20 mouse cellular contexts compared by ENCODE assay signal in the genomic region with DNA sequence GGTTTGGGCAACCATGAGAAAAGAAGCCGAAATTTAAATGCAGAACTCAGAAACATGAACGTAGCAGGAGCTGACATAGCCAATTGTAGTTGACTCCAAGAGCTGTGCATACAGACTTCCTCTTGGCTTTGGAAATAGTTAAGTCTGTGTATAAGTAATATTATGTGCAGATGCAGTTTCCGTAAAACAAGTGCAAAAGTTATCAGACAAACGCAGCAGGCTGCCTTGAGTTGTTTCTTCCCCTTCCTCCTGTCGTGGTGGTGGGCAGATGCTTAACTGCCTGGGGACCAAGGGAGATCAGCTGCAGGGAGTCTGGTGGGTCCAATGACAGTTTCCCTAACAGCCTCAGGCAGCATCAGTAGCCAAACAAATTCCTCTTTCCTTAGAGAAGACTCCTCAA.
DNase-seq lines count a peak whose midpoint lies in the region; ATAC-seq and TF ChIP-seq lines count a peak whose summit lies in the region.
"Had no signal": no experiment of that assay in that cellular context is flagged by ENCODE, and none has a peak within 500 bp of the region (broad histone marks: within the 10 kb centered on the region; RNA-seq: fewer than 3 reads in every experiment).

No protein-coding gene starts in this region.

- no peak overlapping the region for H3K4me3 ChIP-seq in MEL (ENCODE audit: control insufficient read depth in 1 of 2, insufficient read depth in 1 of 2, low read depth in 2 of 2, low read length in 2 of 2)
- no peak overlapping the region for H3K4me3 ChIP-seq in liver, embryonic 12.5 days
- no peak overlapping the region for H3K4me3 ChIP-seq in hindbrain, embryonic 16.5 days (ENCODE audit: low read length)
- H3K4me3 ChIP-seq: forebrain, embryonic 13.5 days; heart, embryonic 12.5 days; hindbrain, embryonic 12.5 days; midbrain, embryonic 12.5 days had no signal

- no peaks in the 10 kb centered on the region for H3K36me3 ChIP-seq in MEL (ENCODE audit: control insufficient read depth in 1 of 2, insufficient read depth in 2 of 2, low read length in 2 of 2)
- no peaks in the 10 kb centered on the region for H3K36me3 ChIP-seq in liver, embryonic 12.5 days
- H3K36me3 ChIP-seq in hindbrain, embryonic 16.5 days (ENCODE audit: control insufficient read depth, insufficient read depth, low read length): no peaks in the 10 kb centered on the region
- H3K36me3 ChIP-seq: heart, embryonic 12.5 days; hindbrain, embryonic 12.5 days; midbrain, embryonic 12.5 days had no signal

- no peak for TF ChIP-seq CTCF in MEL (IDR thresholded peaks at IDR 0.05 in 2 of 3, conservative IDR thresholded peaks at IDR 0.05 in 1 of 3; ENCODE audit: control insufficient read depth in 1 of 3, insufficient read depth in 1 of 3, low read depth in 2 of 3, low read length in 3 of 3, poor library complexity in 1 of 3, severe bottlenecking in 1 of 3)

- no peak for ATAC-seq in liver, embryonic 12.5 days
- ATAC-seq in megakaryocyte progenitor cell, adult 5-6 weeks (replicated peaks; ENCODE audit: poor library complexity): peak; percentile 87
- no peak for ATAC-seq in hindbrain, embryonic 16.5 days
- ATAC-seq: forebrain, embryonic 13.5 days had no signal

- H3K4me1 ChIP-seq in MEL (ENCODE audit: control insufficient read depth in 1 of 2, insufficient read depth in 2 of 2, low read length in 2 of 2): no peaks in the 10 kb centered on the region
- H3K4me1 ChIP-seq in liver, embryonic 12.5 days: peaks cover 10% of the 10 kb centered on the region; the same call in 1 of the 2 replicates
- H3K4me1 ChIP-seq in hindbrain, embryonic 16.5 days (ENCODE audit: control insufficient read depth, insufficient read depth, low read depth, low read length): no peaks in the 10 kb centered on the region
- H3K4me1 ChIP-seq: forebrain, embryonic 13.5 days; midbrain, embryonic 12.5 days had no signal

- H3K4me2 ChIP-seq in liver, embryonic 12.5 days: no peak overlapping the region
- H3K4me2 ChIP-seq in hindbrain, embryonic 16.5 days (ENCODE audit: low read length): no peak overlapping the region
- H3K4me2 ChIP-seq: forebrain, embryonic 13.5 days; heart, embryonic 12.5 days; hindbrain, embryonic 12.5 days; lung, embryonic 14.5 days; midbrain, embryonic 12.5 days had no signal

- WGBS in liver, embryonic 12.5 days (ENCODE audit: insufficient replicate concordance): 23% methylated on average over 5 of the region's 5 CpGs
- 79% methylated on average over 5 of the region's 5 CpGs for WGBS in hindbrain, embryonic 16.5 days

- no peak for TF ChIP-seq RAD21 in MEL (IDR thresholded peaks at IDR 0.05; ENCODE audit: low read depth, low read length)

- H3K27ac ChIP-seq in MEL (ENCODE audit: control insufficient read depth, low read depth, low read length): no peak overlapping the region
- 0 out of 2 replicates have a peak overlapping the region, but pooled peaks have one; percentile 10 for H3K27ac ChIP-seq in liver, embryonic 12.5 days
- H3K27ac ChIP-seq in hindbrain, embryonic 16.5 days (ENCODE audit: low read depth, low read length): no peak overlapping the region
- H3K27ac ChIP-seq: forebrain, embryonic 13.5 days; hindbrain, embryonic 12.5 days; midbrain, embryonic 12.5 days; stomach, postnatal 0 days had no signal

- H3K9me3 ChIP-seq in MEL (replicated peaks; ENCODE audit: insufficient read depth, low read length): no peaks in the 10 kb centered on the region
- no peaks in the 10 kb centered on the region for H3K9me3 ChIP-seq in liver, embryonic 12.5 days (replicated peaks)
- H3K9me3 ChIP-seq in hindbrain, embryonic 16.5 days (ENCODE audit: control insufficient read depth, low read length): no peaks in the 10 kb centered on the region
- H3K9me3 ChIP-seq: forebrain, embryonic 13.5 days; heart, embryonic 12.5 days; hindbrain, embryonic 12.5 days; midbrain, embryonic 12.5 days had no signal

- no peaks in the 10 kb centered on the region for H3K27me3 ChIP-seq in MEL (ENCODE audit: control insufficient read depth in 1 of 2, insufficient read depth in 2 of 2, low read length in 2 of 2)
- no peaks in the 10 kb centered on the region; the same call in 1 of the 2 replicates for H3K27me3 ChIP-seq in liver, embryonic 12.5 days (replicated peaks)
- H3K27me3 ChIP-seq in hindbrain, embryonic 16.5 days (replicated peaks; ENCODE audit: control insufficient read depth, insufficient read depth, low read length): no peaks in the 10 kb centered on the region
- H3K27me3 ChIP-seq: forebrain, embryonic 13.5 days; heart, embryonic 12.5 days; hindbrain, embryonic 12.5 days; midbrain, embryonic 12.5 days had no signal

- no peak for TF ChIP-seq POLR2A in MEL (IDR thresholded peaks at IDR 0.05; ENCODE audit: control insufficient read depth in 1 of 2, insufficient read depth in 1 of 2, low read depth in 1 of 2, low read length in 2 of 2, poor library complexity in 1 of 2)

- DNase-seq in MEL (ENCODE audit: low read depth, low spot score) (peak; percentile 4), MEL-GATA-1-ER (ENCODE audit: extremely low read depth, low read depth) (peak; percentile 20)
- no peak for DNase-seq in cerebellum, adult 9-11 months
- no peak for DNase-seq in testis, postnatal 10 days (ENCODE audit: low spot score)
- DNase-seq: adrenal gland, postnatal 10 days; cerebellum, adult 2 months; cerebellum, postnatal 36 days; heart, postnatal 10 days; kidney, adult 2 months; layer of hippocampus, adult 9-11 months; lung, embryonic 14.5 days; lung, postnatal 36 days had no signal

- no peak overlapping the region for H3K9ac ChIP-seq in MEL (ENCODE audit: control insufficient read depth, low read depth, low read length, poor library complexity, severe bottlenecking)
- H3K9ac ChIP-seq in liver, embryonic 12.5 days: no peak overlapping the region
- no peak overlapping the region for H3K9ac ChIP-seq in hindbrain, embryonic 16.5 days (ENCODE audit: low read depth, low read length)
- H3K9ac ChIP-seq: forebrain, embryonic 13.5 days; heart, embryonic 12.5 days; hindbrain, embryonic 12.5 days; lung, embryonic 14.5 days; midbrain, embryonic 12.5 days had no signal

- no peak for TF ChIP-seq EP300 in MEL (IDR thresholded peaks at IDR 0.05; ENCODE audit: low read depth in 1 of 2, low read length in 2 of 2)

- H3K79me2 ChIP-seq in MEL (ENCODE audit: control insufficient read depth, insufficient read depth, low read length, poor library complexity): no peaks in the 10 kb centered on the region

TF ChIP-seq in MEL, 35 proteins besides CTCF, POLR2A, EP300 and RAD21:
- no peak for TF ChIP-seq KAT2A (conservative IDR thresholded peaks at IDR 0.05; ENCODE audit: low read depth, low read length)
- TF ChIP-seq NRF1 (IDR thresholded peaks at IDR 0.05; ENCODE audit: insufficient read depth, low read depth, low read length, poor library complexity, severe bottlenecking): no peak
- no peak for TF ChIP-seq ETS1 (IDR thresholded peaks at IDR 0.05; ENCODE audit: low read depth, low read length)
- no peak for TF ChIP-seq ZNF384 (IDR thresholded peaks at IDR 0.05; ENCODE audit: low read depth, low read length)
- TF ChIP-seq MXI1 (IDR thresholded peaks at IDR 0.05; ENCODE audit: low read depth, low read length): no peak
- TF ChIP-seq POLR2AphosphoS5 (IDR thresholded peaks at IDR 0.05; ENCODE audit: borderline replicate concordance, low read depth, low read length): no peak
- TF ChIP-seq TCF12 (IDR thresholded peaks at IDR 0.05; ENCODE audit: low read depth, low read length): no peak
- no peak for TF ChIP-seq UBTF (IDR thresholded peaks at IDR 0.05; ENCODE audit: borderline replicate concordance, insufficient read depth, low read depth, low read length)
- no peak for TF ChIP-seq NELFE (IDR thresholded peaks at IDR 0.05; ENCODE audit: low read depth, low read length)
- no peak for TF ChIP-seq TBP (IDR thresholded peaks at IDR 0.05; ENCODE audit: low read depth, low read length)
- TF ChIP-seq GABPA (IDR thresholded peaks at IDR 0.05; ENCODE audit: low read depth, low read length): no peak
- TF ChIP-seq MYB (IDR thresholded peaks at IDR 0.05; ENCODE audit: low read depth, low read length): no peak
- no peak for TF ChIP-seq GATA1 (IDR thresholded peaks at IDR 0.05; ENCODE audit: low read depth, low read length)
- no peak for TF ChIP-seq MAZ (IDR thresholded peaks at IDR 0.05; ENCODE audit: low read depth, low read length)
- TF ChIP-seq ELF1 (IDR thresholded peaks at IDR 0.05; ENCODE audit: low read depth, low read length): no peak
- no peak for TF ChIP-seq E2F4 (IDR thresholded peaks at IDR 0.05; ENCODE audit: borderline replicate concordance, low read depth, low read length)
- TF ChIP-seq JUND (IDR thresholded peaks at IDR 0.05; ENCODE audit: low read depth, low read length): no peak
- no peak for TF ChIP-seq MEF2A (IDR thresholded peaks at IDR 0.05; ENCODE audit: extremely low read depth, insufficient replicate concordance, low read depth, low read length, poor library complexity, severe bottlenecking)
- TF ChIP-seq ZKSCAN1 (IDR thresholded peaks at IDR 0.05; ENCODE audit: low read depth, low read length): no peak

Comparison
In these comparisons a context has a peak if more than half of its experiments do, and no peak if none do; other contexts are left out.
1. DNase-seq: peak in MEL (single experiment) and MEL-GATA-1-ER (single experiment); none in cerebellum, adult 9-11 months (single experiment) and testis, postnatal 10 days (single experiment).